Mouse (Mus musculus) hematopoietic multipotent progenitor cell, adult 10-12 weeks (in vitro differentiated cells): ENCODE data around the gene Gm15127. TPM values are rescaled to one million over a fixed set of nuclear protein-coding genes. Genes with fewer than 3 reads are reported as not detected.

Experiments
- polyA plus RNA-seq: library from polyadenylated mRNA; stranded (reverse); fragments of >175 nt; gene quantifications from 2 replicates; pipeline ENCODE4 v1.2.3, GENCODE M21; 2012; ENCODE audit warnings: low replicate concordance

Gm15127 gene
- not detected in 2 replicates for polyA plus RNA-seq

GRCm38 (mm10) chrX:148663298-148663697 is at the start of gene Gm15127:
Gene Gm15127 (plus strand): TSS chrX:148663598.

GRCm38 (mm10) chrX:148615053-148615452 is 48.3 kb upstream of the Gm15127 start, which contains the start of gene Gm8334:
Gene Gm8334 (minus strand): TSS chrX:148615153.

Other genes starting within 250 kb of the Gm15127 start
- not detected in 2 replicates for gene Gm15114, start 174.6 kb upstream of the Gm15127 start, polyA plus RNA-seq
- not detected in 2 replicates for gene Gm8334, start 48.4 kb upstream of the Gm15127 start, polyA plus RNA-seq
- not detected in 2 replicates for gene Luzp4, start 194.0 kb downstream of the Gm15127 start, polyA plus RNA-seq